Mouse (Mus musculus) MEL (cell line): ENCODE measurements around the gene Fhdc1. TPM values are rescaled to one million over a fixed set of nuclear protein-coding genes. Genes with fewer than 3 reads are reported as not detected.

Experiments
- DNase-seq: peaks from one replicate; pipeline ENCODE4 v3.0.0; 2011; ENCODE audit warnings: low read depth, low spot score
- H3K27ac ChIP-seq: 2 replicates; pipeline ENCODE4 v1.5.1; 2012; ENCODE audit warnings: low read depth, mild to moderate bottlenecking, control low read depth, low read length, moderate library complexity; ENCODE audit not compliant: control insufficient read depth
- H3K27me3 ChIP-seq, 2 experiments: fragments of 150-350 bp in 1 of 2; sonication (generic) in 1 of 2; 2 replicates each; pipeline ENCODE4 v1.6.1; 2012; ENCODE audit warnings: low read length in 2 of 2, mild to moderate bottlenecking in 2 of 2, improper control_type of control experiment in 1 of 2, moderate library complexity in 1 of 2; ENCODE audit not compliant: insufficient read depth in 2 of 2, control insufficient read depth in 1 of 2
- H3K36me3 ChIP-seq, 2 experiments: 2 replicates each; pipeline ENCODE4 v1.6.1; 2012 to 2014; ENCODE audit warnings: low read length in 2 of 2, improper control_type of control experiment in 1 of 2, inconsistent platforms in 1 of 2, mild to moderate bottlenecking in 1 of 2; ENCODE audit not compliant: insufficient read depth in 2 of 2, control insufficient read depth in 1 of 2
- H3K4me1 ChIP-seq, 2 experiments: fragments of 150-350 bp in 1 of 2; sonication (generic) in 1 of 2; 2 replicates each; pipeline ENCODE4 v1.6.1; 2012; ENCODE audit warnings: low read length in 2 of 2, improper control_type of control experiment in 1 of 2, mild to moderate bottlenecking in 1 of 2; ENCODE audit not compliant: insufficient read depth in 2 of 2, control insufficient read depth in 1 of 2
- H3K4me3 ChIP-seq, 2 experiments: fragments of 150-350 bp in 1 of 2; sonication (generic) in 1 of 2; 2 replicates each; pipeline ENCODE4 v1.5.1; 2012; ENCODE audit warnings: low read depth in 2 of 2, low read length in 2 of 2, mild to moderate bottlenecking in 2 of 2, moderate library complexity in 2 of 2, control low read depth in 1 of 2, improper control_type of control experiment in 1 of 2; ENCODE audit not compliant: control insufficient read depth in 1 of 2, insufficient read depth in 1 of 2
- H3K79me2 ChIP-seq: 2 replicates; pipeline ENCODE4 v1.6.1; 2012; ENCODE audit warnings: mild to moderate bottlenecking, low read length, moderate library complexity; ENCODE audit not compliant: control insufficient read depth, poor library complexity, insufficient read depth
- H3K9ac ChIP-seq: 2 replicates; pipeline ENCODE4 v1.6.1; 2012; ENCODE audit warnings: low read depth, mild to moderate bottlenecking, control low read depth, low read length, moderate library complexity; ENCODE audit not compliant: control insufficient read depth, poor library complexity, severe bottlenecking
- H3K9me3 ChIP-seq: fragments of 150-350 bp; sonication (generic); replicated peaks from 2 replicates; pipeline ENCODE4 v1.6.1; 2012; ENCODE audit warnings: mild to moderate bottlenecking, low read length, improper control_type of control experiment, moderate library complexity; ENCODE audit not compliant: insufficient read depth
- BHLHE40 ChIP-seq: IDR thresholded peaks from 2 replicates; pipeline ENCODE4 v1.6.1; 2012; ENCODE audit warnings: low read depth, mild to moderate bottlenecking, inconsistent platforms, low read length, improper control_type of control experiment, borderline replicate concordance
- CTCF ChIP-seq, 3 experiments: IDR thresholded peaks in 2 of 3; conservative IDR thresholded peaks in 1 of 3; 2 replicates each; pipeline ENCODE4 v1.5.1; 2011 to 2012; ENCODE audit warnings: low read length in 3 of 3, low read depth in 2 of 3, mild to moderate bottlenecking in 2 of 3, improper control_type of control experiment in 1 of 3, inconsistent platforms in 1 of 3, mixed read lengths in 1 of 3, moderate library complexity in 1 of 3; ENCODE audit not compliant: control insufficient read depth in 1 of 3, insufficient read depth in 1 of 3, poor library complexity in 1 of 3, severe bottlenecking in 1 of 3
- E2F4 ChIP-seq: IDR thresholded peaks from 2 replicates; pipeline ENCODE4 v1.6.1; 2011; ENCODE audit warnings: low read depth, low read length, improper control_type of control experiment, borderline replicate concordance
- ELF1 ChIP-seq: IDR thresholded peaks from 2 replicates; pipeline ENCODE4 v1.6.1; 2014; ENCODE audit warnings: low read depth, mild to moderate bottlenecking, inconsistent platforms, low read length, improper control_type of control experiment, moderate library complexity
- EP300 ChIP-seq, 2 experiments: IDR thresholded peaks; 2 replicates each; pipeline ENCODE4 v1.6.1; 2011; ENCODE audit warnings: improper control_type of control experiment in 2 of 2, low read length in 2 of 2, low read depth in 1 of 2, mild to moderate bottlenecking in 1 of 2
- JUND ChIP-seq: IDR thresholded peaks from 2 replicates; pipeline ENCODE4 v1.6.1; 2011; ENCODE audit warnings: low read depth, mild to moderate bottlenecking, improper control_type of control experiment, low read length
- KAT2A ChIP-seq: conservative IDR thresholded peaks from 2 replicates; pipeline ENCODE4 v1.6.1; 2012; ENCODE audit warnings: low read depth, low read length, improper control_type of control experiment, inconsistent platforms
- MAFK ChIP-seq: IDR thresholded peaks from 2 replicates; pipeline ENCODE4 v1.6.1; 2011; ENCODE audit warnings: low read depth, mild to moderate bottlenecking, low read length, improper control_type of control experiment, borderline replicate concordance
- MAX ChIP-seq: IDR thresholded peaks from 2 replicates; pipeline ENCODE4 v1.6.1; 2011; ENCODE audit warnings: low read length, improper control_type of control experiment
- MAZ ChIP-seq: IDR thresholded peaks from 2 replicates; pipeline ENCODE4 v1.6.1; 2012; ENCODE audit warnings: low read depth, mild to moderate bottlenecking, inconsistent platforms, low read length, improper control_type of control experiment
- MEF2A ChIP-seq: IDR thresholded peaks from 2 replicates; pipeline ENCODE4 v1.6.1; 2014; ENCODE audit warnings: low read depth, mild to moderate bottlenecking, inconsistent platforms, low read length, improper control_type of control experiment; ENCODE audit not compliant: poor library complexity, insufficient replicate concordance, severe bottlenecking; ENCODE audit errors: extremely low read depth
- NELFE ChIP-seq: IDR thresholded peaks from 2 replicates; pipeline ENCODE4 v1.6.1; 2011; ENCODE audit warnings: low read depth, low read length, improper control_type of control experiment
- SIN3A ChIP-seq: IDR thresholded peaks from 2 replicates; pipeline ENCODE4 v1.6.1; 2012; ENCODE audit warnings: low read length, improper control_type of control experiment, inconsistent platforms
- ZMIZ1 ChIP-seq: IDR thresholded peaks from 2 replicates; pipeline ENCODE4 v1.6.1; 2012; ENCODE audit warnings: low read depth, mild to moderate bottlenecking, inconsistent platforms, low read length, improper control_type of control experiment, moderate library complexity
- polyA plus RNA-seq, 2 experiments: library from polyadenylated mRNA; stranded (reverse) in 1 of 2; unstranded in 1 of 2; fragments of >175 nt in 1 of 2; fragments of >200 nt in 1 of 2; gene quantifications; 2 replicates each; pipeline versions ENCODE4 v1.2.1 to v1.2.4; 2012; ENCODE audit warnings: low replicate concordance in 2 of 2, low read depth in 1 of 2; ENCODE audit not compliant: insufficient read length in 2 of 2, insufficient read depth in 1 of 2, missing spikeins in 1 of 2
- total RNA-seq: library from RNA; depleted of rRNA; stranded (reverse); fragments of 300-350 nt; gene quantifications from 2 replicates; pipeline ENCODE4 v1.2.3, GENCODE M21; 2012

Gene Fhdc1
- total and polyA plus RNA-seq, 3 experiments = 0.54 to 2.0 TPM; not detected in 1

GRCm38 (mm10) chr3:84428994-84429725 is 51.1 kb downstream of the Fhdc1 start:
- Histone ChIP-seq H3K27ac (no peak overlapping the region), H3K36me3 (no peaks in the 10 kb centered on the region), H3K79me2 (no peaks in the 10 kb centered on the region)
- no peak for TF ChIP-seq MEF2A
- TF ChIP-seq, all 39 proteins: peak for 0
- no peak for DNase-seq
- Histone ChIP-seq H3K9me3 (no peaks in the 10 kb centered on the region), H3K4me1 (0 out of 4 replicates have a peak, but pooled peaks cover 0 to 3% of the 10 kb centered on the region in 2 experiments), H3K9ac (no peak overlapping the region), H3K27me3 (no peaks in the 10 kb centered on the region; a peak in 1 of 4 replicates), H3K4me3 (no peak overlapping the region)

GRCm38 (mm10) chr3:84427779-84428178 is 52.5 kb downstream of the Fhdc1 start:
- Histone ChIP-seq H3K9me3 (no peaks in the 10 kb centered on the region), H3K79me2 (no peaks in the 10 kb centered on the region), H3K27me3 (peaks cover 0 to 2% of the 10 kb centered on the region in 2 experiments; a peak in 1 of 4 replicates), H3K27ac (no peak overlapping the region), H3K36me3 (no peaks in the 10 kb centered on the region), H3K4me3 (no peak overlapping the region), H3K4me1 (0 out of 4 replicates have a peak, but pooled peaks cover 0 to 3% of the 10 kb centered on the region in 2 experiments), H3K9ac (no peak overlapping the region)
- no peak for DNase-seq
- TF ChIP-seq NELFE (no peak), MAX (no peak), MAZ (no peak), CTCF (IDR thresholded peaks at IDR 0.05 in 2 of 3, conservative IDR thresholded peaks at IDR 0.05 in 1 of 3; ENCODE audit: control insufficient read depth in 1 of 3, insufficient read depth in 1 of 3, low read depth in 2 of 3, low read length in 3 of 3, poor library complexity in 1 of 3, severe bottlenecking in 1 of 3) (no peak), MEF2A (no peak), KAT2A (no peak), ZMIZ1 (no peak), JUND (no peak), MAFK (no peak), BHLHE40 (no peak), E2F4 (no peak), SIN3A (no peak), EP300 (IDR thresholded peaks at IDR 0.05; ENCODE audit: low read depth in 1 of 2, low read length in 2 of 2) (no peak), ELF1 (no peak)
